Mouse (Mus musculus) left cerebral cortex, adult 8-10 months (tissue): ENCODE data around the gene Rassf1. TPM values are rescaled to one million over a fixed set of nuclear protein-coding genes. Genes with fewer than 3 reads are reported as not detected.

ENCODE experiments used
- DNase-seq, 2 experiments: peaks; one replicate each; pipeline ENCODE4 v3.0.0; 2022; ENCODE audit warnings: low spot score in 2 of 2
- total RNA-seq, 4 experiments: library from RNA; stranded (reverse); gene quantifications; 2 replicates each; pipeline ENCODE4 v1.2.4; 2022

Rassf1 gene
- total RNA-seq, 4 experiments from 2014 or later, result 15.8 to 18.5 (median 16.9) TPM

- no peak for DNase-seq
Measured at GRCm38 (mm10) chr9:107540420-107540819, 10.9 kb upstream of the Rassf1 start.

DNA sequence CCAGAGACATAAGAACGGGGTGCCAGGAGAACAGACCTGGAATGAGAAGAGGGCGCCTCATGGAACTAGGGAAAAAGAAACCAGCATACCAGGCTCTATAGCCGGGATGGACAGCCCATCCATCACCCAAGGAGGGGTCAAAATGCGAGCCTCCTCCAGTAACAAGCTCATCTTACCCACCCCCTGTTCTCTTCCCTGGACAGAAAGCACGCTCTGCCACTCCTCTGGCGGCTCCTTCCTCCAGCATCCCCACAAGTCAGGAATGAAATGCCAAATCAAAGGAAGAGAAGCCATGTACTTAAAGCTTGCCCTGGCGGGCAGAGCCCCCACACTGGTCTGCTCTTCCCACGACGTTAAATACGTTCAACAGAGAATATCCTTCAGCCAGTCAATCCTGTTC lies 10.3 kb upstream of the Rassf1 start:
- no peak for DNase-seq

DNA sequence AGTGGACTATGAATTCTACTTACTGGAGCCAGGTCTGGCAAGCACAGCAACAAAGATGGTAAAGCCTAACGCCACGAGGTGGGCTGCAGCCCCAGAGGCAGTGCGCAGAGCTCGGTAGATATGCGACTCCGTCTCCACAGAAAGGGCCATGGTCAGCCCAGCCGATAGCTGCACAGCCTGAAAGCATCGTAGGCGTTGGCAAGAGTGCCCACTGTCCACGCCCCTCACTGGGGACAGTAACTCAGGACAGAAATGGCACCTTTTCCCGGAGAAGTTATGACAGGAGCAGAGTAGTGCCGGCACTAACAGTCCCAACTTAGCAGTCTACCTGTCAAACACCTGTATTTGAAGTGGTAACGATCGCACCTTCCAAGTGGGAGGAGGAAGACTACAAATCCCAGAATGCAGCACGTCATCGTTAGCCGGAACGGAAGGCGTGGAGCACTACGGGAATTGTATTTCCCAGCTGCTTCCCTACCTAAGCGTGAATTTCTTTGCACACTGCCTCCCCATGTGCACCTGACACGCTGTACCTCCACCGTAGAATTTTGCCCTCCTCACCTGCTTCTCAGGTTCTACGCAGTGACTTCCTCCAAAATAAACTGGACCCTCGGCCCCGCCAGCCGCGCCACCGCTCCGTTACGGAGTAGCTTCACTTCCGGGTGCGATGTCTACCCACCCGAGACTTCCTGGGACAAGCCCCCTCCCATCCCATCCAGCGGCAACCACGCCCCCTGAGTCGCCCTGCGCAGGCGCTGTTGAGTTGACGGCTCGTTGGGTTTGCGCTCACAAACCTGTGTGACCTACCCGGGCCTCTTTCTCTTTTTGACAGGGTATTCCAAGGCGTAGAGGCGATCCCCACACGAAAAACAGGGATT lies 9.6 kb upstream of the Rassf1 start, which contains the start of the genes Cyb561d2 and Nprl2:
Gene Cyb561d2 (minus strand): TSS at position 720 of the 878 bp plus-strand sequence.
Gene Nprl2 (plus strand): TSS at position 753 of the 878 bp plus-strand sequence.
- DNase-seq, result peak; percentile 87 to 92

DNA sequence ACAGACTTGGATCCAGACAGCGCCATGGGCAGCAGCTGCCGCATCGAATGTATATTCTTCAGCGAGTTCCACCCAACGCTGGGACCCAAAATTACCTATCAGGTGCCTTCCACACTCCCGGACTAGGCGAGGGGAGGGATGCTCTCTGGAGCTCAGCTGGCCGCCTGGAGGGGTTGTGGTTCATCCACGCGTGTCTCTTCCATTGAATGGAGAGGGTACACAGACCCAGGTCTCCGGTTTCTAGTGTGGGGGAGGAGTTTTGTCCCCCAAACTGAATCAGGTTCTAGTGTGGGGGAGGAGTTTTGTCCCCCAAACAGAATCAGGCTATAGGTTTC lies 9.0 kb upstream of the Rassf1 start:
- no peak for DNase-seq

DNA sequence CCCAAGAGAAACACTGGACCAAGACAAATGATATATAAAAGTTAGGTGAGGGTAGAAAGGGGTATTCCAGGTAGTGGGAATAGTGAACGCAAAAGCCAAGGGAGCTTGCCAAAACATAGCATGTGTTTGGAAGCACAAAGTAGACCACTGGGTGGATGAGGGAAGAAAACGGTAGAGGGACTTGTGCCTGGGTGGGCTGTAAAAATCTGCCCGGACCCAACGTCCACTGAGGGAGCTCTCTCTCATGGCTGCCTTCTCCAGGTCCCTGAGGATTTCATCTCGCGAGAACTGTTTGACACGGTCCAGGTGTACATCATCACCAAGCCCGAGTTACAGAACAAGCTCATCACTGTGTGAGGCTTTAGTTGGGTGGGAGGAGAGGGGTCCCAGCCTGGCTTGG lies 8.6 kb upstream of the Rassf1 start:
- DNase-seq, result no peak

GRCm38 (mm10) chr9:107543299-107543698 lies 8.1 kb upstream of the Rassf1 start:
- DNase-seq, result no peak

GRCm38 (mm10) chr9:107544196-107544700 lies 7.1 kb upstream of the Rassf1 start:
- peak in 1 of 2 experiments; percentile 33 for DNase-seq

DNA sequence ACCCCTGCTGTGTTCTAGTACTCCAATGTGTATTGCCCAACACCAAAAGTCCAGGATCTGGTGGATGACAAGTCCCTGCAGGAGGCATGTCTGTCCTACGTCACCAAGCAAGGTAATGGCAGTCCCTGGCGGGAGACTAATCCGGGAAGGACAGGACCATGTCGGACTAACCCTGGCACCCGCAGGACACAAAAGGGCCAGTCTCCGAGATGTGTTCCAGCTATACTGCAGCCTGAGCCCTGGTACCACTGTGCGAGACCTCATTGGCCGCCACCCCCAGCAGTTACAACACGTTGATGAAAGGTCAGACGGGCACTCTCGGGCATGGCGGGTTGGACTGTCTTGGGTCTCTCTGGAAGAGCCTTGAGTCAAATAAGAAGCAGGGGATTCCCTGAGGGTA lies 6.6 kb upstream of the Rassf1 start:
- peak in 1 of 2 experiments; percentile 25 for DNase-seq

- no peak for DNase-seq
Measured at GRCm38 (mm10) chr9:107545199-107545598, 6.2 kb upstream of the Rassf1 start.

GRCm38 (mm10) chr9:107545602-107546001 lies 5.8 kb upstream of the Rassf1 start:
- peak; percentile 33 to 57 for DNase-seq

GRCm38 (mm10) chr9:107547026-107547425 lies 4.3 kb upstream of the Rassf1 start, which contains the start of gene Zmynd10:
TSS of gene Zmynd10 (plus strand) at chr9:107547298.
- peak; percentile 72 to 90 for DNase-seq

DNA sequence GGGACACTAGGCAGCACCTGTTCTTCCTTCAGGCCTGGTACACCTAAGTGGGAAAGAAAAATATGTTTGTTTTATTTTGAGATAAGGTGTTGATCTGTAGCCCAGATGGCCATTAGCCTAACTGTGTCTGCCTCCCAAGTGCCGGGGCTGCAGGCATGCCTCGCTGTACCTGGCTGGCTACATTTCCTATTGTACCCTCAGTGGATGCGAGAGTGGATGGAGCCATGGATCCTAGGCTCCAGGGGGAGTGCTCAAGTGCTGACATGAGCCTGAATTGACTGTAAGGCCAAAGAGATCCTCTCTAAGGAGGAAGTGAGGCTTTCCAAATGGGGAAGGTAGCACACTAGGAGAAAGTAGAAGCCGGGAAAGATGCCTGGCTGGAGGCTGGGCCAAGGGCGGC lies 3.4 kb upstream of the Rassf1 start:
- DNase-seq, result no peak

GRCm38 (mm10) chr9:107548820-107549219 lies 2.5 kb upstream of the Rassf1 start:
- DNase-seq, result no peak

DNA sequence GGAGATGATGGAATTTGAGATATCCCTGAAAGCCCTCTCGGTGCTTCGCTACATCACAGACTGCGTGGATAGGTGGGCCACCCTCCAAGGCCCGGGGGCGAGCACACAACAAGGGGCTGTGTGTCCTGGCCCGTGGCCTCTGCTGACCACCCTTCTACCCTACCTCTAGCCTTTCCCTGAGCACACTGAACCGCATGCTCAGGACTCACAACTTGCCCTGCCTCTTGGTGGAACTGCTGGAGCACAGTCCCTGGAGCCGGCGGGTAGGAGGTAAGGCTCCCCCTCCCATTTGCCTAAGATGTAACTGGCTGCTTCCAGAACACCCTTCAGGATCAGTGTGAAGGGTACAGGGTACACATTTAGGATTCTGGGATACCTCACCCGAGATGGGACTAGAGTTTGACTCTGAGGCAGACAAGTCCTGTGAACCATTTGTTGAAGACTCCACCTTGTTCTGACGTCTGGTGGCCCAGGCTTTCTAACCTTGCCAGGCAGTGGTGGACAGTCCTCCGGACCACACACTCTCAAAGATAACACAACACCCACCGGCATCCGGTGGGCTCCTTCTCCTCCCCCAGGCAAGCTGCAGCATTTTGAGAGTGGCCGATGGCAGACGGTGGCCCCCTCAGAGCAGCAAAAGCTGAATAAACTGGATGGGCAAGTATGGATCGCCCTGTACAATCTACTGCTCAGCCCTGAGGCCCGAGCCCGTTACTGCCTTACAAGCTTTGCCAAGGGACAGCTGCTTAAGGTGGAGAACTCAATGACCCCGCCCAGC lies 1.9 kb upstream of the Rassf1 start:
- DNase-seq, result no peak

- DNase-seq, result no peak
Measured at GRCm38 (mm10) chr9:107550491-107551116, 751 bp upstream of the Rassf1 start.

DNA sequence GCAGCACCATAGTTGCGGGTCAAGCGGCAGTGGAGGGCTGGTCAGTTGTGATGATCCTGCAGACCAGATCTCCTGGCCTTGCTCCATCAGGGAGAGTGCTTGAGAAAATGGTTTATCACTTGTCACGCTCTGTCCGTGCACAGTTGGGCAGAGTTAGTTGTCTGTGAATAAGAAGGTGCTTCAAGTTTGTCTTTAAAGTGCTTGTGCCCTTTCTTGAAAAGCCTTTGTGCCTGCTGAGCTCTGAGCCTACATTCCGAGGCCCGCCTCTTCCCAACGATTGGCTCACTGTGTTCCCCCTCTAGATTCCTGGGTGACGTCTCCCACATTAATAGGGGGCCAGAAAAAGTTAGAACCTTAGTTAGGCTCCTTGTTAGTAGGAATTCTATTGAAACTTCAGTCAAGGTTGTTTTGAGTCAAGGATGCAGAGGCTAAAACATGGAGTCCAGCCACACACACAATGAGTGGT lies 568 bp downstream of the Rassf1 start:
- no peak for DNase-seq

- DNase-seq, result no peak
Measured at GRCm38 (mm10) chr9:107552690-107553393, 1.5 kb downstream of the Rassf1 start.

DNA sequence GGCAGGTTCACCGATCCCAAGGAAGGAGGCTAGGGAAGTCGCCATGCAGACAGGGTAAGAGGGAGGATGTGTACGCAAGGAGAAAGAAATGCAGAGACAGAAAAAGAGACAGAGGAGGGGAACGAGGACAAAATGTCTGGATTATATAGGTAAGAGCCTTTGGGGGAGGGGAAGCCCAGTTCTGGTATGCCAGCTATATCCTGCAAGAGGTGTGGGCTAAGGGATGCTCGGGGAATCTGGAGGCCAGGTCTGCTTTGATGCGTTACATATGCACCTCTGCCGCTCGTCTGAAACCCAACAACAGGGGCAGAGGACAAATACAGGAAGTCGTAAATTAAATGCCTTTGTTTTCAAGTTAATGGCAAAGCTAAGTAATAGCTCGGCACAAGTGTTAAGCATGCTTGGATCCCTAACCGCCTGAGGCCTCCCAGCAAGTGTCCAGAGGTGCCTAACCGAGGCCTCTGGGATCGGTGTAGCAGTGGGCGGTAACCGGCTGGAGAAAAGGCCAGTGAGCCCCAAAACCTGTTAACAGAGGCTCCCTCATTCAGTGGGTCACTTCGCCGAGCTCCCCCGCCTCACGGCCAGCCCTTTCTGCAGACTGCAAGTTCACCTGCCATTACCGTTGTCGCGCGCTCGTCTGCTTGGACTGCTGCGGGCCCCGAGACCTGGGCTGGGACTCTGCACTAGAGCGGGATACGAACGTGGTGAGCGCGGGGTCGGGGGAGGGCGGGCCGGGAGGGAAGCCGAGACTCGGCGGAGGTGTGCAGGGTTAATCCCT lies 2.4 kb downstream of the Rassf1 start:
- no peak for DNase-seq

- peak; percentile 84 to 95 for DNase-seq
Measured at GRCm38 (mm10) chr9:107554319-107554825, 3.0 kb downstream of the Rassf1 start.

GRCm38 (mm10) chr9:107555031-107555457 lies 3.7 kb downstream of the Rassf1 start:
- no peak for DNase-seq
